Mouse (Mus musculus): ENCODE data around the gene Tecpr1.

DNA sequence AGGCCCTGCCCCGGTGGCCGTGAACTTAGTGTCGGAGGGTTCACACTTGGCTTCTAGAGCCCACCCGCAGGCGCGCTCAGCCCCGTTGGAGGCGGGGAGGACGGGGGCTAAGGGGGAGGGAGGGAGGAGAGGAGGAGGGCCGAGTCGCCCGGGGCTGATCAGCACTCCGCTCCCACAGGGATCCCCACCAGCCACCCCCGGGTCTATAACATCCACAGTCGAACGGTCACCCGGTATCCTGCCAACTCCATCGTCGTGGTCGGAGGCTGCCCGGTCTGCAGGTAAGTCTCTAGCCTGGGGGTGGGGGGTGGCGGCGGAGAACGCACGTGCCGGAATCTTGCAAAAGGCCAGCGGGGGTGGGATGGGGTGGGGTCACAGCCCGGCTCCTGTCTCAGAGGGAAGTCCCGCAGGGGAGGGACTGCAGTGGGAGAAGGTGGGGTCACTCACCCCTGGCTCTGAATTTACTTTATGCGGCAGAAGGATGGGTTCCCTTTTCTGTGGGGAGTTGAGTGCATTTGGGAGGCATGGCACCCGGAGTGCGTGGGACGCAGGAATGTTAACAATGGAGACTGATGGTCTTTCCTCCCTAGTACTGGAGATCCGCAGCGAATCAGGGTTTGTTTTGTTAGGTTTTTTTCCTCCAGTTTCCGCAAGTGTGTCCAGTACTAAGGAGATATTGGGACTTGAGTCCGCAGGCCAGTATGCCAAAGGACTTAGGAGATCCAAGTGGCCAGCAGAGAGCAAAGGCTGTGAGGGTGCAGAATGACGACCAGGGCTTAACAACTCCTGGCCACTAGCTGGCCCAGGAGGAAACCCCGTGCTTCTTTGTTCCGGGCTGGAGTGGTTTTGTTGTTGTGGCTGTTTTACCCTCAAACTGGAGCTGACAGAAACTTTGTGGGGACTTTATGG lies 32.5 kb upstream of the Tecpr1 start:
- TF ChIP-seq CTCF (IDR thresholded peaks at IDR 0.05; ENCODE audit: low read depth, low read length) = no peak
- 0 out of 2 replicates have a peak, but pooled peaks have one; percentile 11 for TF ChIP-seq POLR2A (IDR thresholded peaks at IDR 0.05; ENCODE audit: extremely low read depth, insufficient read depth, low read length)

All from liver, adult 2 months (tissue).